Mouse (Mus musculus) c-Kit-positive CD71-negative TER-119-negative erythroid progenitor cells, embryonic 14.5 days (primary cell): ENCODE measurements around the gene Slc2a3.
A peak's percentile ranks its signal among the peaks of the same experiment; 100 is the strongest.
"Not testable (repeated sequence)": the region's sequence is repeated elsewhere in the genome, so short reads cannot be mapped to it uniquely, and the experiment has no call there.

Experiments used
- DNase-seq: peaks from one replicate; pipeline ENCODE4 v3.0.0-alpha.2; 2013; ENCODE audit warnings: low read depth

Slc2a3 gene

GRCm38 (mm10) chr6:122763844-122764445, 37.5 kb downstream of the Slc2a3 start:
- DNase-seq: no peak

- no peak for DNase-seq
These were observed 38.3 kb downstream of the Slc2a3 start for GRCm38 (mm10) chr6:122762952-122763700.

GRCm38 (mm10) chr6:122762480-122762879, 39.0 kb downstream of the Slc2a3 start:
- DNase-seq: no peak

- no peak for DNase-seq
These were observed 39.5 kb downstream of the Slc2a3 start for GRCm38 (mm10) chr6:122761901-122762300.

DNA sequence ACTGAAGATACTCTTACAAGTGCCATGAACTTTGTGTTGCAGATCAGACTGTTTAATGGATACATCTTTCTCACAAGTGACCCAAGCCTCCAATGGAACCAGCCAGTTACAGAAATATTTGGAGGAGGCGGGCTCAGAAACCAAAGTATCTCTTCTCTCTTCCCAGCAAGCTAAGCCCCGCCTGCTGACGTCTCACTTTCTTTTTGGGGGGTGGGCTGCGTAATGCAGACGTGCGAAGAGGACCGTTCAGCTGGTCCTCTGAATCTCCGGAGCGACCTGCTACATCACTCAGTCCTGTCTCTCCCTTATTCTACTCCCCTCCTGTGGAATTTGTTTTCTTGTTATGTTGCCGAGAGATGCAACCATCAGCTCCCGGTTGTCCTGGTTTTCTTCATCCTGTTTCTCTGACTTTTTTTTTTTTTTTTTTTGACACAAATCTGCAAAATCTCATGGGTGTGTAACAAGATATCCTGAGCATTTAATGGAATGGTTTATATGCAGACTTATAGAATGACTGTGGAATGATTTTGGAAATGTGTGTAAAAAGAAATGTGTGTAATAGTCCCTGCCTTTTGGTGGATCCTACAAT, 40.3 kb downstream of the Slc2a3 start:
- DNase-seq: peak; percentile 58

DNA sequence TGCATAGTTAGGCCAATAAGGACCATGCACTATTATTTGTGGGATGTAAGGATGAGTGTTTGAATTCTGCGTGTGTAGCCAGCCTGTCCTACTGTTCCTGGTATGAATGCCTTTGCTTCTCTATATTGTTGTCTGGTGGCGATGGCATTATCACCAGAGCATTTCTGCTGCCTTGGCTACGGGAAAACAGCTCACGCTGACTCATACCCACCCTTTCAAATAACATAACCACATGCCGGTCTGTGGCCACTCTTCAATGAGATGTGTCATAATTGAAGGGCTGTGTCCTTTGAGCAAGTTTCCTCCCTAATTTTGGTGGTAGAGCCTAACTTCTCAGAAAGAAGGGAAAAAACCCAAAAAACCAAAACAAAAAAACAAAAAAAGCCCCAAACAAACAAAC, 42.7 kb downstream of the Slc2a3 start:
- peak; percentile 77 for DNase-seq

DNA sequence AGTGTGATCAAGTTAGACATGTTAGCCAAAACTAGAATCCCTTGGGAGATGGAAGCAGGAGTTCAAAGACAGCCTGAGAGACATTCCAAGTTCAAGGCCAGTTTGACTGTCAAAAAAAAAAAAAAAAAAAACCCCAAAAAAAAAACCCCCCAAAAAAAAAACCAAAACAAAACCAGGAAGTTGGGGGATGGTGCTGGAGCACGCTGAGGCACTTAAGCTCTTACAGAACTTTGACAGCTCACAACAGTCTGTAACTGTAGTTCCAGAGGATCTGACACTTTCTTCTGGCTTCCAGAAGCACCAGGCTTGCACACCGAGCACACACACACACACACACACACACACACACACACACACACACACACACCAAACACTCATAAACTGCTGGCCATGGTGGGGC, 45.5 kb downstream of the Slc2a3 start:
- DNase-seq: no peak

DNA sequence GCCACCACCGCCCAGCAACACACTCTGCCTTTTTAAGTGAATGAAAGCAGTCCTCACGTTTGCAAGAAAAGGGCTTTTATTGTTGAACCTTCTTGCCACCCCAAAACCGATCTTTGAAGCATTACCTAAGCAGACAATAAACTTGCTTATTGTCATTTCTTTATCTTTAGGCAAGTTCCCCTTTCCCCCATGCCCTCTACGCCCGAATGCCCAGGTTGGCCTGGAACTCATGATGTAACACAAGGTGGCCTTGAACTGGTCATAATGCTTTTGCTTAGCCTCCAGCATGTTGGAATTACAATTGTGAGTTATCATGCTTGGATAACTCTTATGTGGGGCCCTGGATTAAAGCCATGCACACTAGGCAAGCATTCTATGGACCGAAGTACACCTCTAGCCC, 50.9 kb downstream of the Slc2a3 start:
- DNase-seq: no peak

GRCm38 (mm10) chr6:122744505-122745249, 56.8 kb downstream of the Slc2a3 start:
- no peak for DNase-seq

DNA sequence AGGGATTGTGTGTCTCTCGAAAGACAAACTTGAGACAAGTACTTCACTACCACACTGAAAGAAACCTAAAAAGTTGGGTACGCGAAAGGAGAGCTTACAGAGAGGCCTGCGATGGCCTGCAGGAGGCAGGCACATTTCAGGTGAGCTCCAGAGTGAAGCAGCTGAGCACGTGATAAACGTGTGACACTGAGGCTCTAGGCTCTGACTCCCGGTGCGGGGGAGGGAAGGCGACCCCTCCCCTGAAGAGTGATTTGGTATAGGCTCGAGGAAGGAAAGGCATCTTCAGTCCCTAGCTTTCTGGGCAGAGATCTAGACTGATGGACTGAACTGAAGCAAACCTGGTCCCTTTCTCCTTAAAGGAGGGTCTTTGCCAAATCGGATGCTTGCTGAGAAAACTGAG, 58.1 kb downstream of the Slc2a3 start:
- no peak for DNase-seq

GRCm38 (mm10) chr6:122742228-122742899, 59.1 kb downstream of the Slc2a3 start:
- DNase-seq: peak; percentile 58

DNA sequence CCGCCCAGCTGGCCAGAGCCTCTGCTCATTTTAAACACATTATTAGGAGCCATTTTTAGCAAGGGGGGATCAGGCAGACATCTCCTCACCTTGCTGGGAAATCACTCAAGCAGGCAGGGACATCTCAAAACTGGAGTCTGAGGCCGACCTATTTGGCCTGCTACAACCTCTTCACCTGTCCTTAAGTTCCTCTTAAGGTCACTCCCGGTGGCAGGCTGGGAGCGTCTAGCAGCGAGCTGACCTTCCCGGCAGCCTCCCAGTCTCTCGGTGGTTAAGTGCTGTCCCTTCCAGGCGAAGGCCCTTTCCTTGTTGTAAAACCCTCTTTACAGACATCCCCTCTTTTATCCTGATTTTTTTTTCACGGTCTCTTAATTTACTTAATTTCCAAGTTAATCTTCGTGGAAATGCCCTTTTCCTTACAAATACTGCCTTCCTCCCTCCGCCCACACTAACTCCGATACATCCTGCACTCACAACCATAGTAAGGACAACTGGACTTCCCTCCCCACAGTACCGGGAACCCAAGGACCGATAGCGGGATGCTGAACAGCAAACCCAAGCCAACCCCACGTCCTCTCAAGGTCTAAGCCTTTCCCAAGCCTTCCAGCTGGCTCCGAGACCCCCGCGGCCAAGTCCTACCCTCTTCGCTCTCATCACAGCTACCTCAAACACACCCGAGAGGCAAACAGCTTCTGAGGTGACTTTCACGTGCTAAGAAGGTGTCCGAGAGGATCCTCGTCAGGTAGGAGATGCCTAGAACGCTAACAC, 59.8 kb downstream of the Slc2a3 start:
- no peak for DNase-seq

DNA sequence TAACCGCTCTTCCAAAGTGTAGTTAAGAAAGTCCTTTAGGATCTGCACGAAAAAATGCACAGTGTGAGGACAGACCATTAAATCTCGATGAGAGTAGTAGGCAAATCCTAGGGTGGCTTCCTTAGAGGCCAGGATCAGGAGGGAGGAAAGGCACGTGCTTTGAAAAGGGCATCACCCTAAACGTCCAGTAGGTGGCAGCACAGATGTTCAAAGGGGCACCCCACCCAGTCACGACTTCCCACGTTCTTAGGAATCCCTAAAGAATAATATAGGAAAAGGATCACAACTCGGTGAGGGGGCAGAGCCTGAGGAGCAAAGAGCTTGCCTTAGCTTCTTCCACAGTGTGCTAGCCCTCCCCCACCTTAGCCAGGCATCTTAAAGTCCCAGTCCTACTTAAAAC, 61.5 kb downstream of the Slc2a3 start:
- DNase-seq: peak; percentile 53

- peak; percentile 43 for DNase-seq
These were observed 81.5 kb downstream of the Slc2a3 start for GRCm38 (mm10) chr6:122719942-122720341.

DNA sequence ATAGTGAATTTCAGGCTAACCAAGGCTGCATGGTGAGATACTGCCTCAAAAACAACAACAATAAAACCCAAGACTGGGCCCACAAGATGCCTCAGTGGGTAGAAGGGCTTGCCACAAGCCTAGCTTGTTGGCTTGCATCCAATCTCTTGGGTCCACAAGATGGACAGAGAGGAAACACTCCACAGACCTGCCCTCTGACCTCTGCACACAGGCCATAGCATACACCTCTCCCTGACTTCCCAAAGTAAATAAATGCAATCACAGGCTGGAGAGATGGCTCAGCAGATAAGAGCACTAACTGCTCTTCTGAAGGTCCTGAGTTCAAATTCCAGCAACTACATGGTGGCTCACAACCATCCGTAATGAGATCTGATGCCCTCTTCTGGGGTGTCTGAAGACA, 83.2 kb downstream of the Slc2a3 start:
- not testable (repeated sequence) for DNase-seq

- DNase-seq: no peak
These were observed 85.6 kb downstream of the Slc2a3 start for GRCm38 (mm10) chr6:122715886-122716285.

- no peak for DNase-seq
These were observed 86.6 kb downstream of the Slc2a3 start for GRCm38 (mm10) chr6:122714707-122715365.

DNA sequence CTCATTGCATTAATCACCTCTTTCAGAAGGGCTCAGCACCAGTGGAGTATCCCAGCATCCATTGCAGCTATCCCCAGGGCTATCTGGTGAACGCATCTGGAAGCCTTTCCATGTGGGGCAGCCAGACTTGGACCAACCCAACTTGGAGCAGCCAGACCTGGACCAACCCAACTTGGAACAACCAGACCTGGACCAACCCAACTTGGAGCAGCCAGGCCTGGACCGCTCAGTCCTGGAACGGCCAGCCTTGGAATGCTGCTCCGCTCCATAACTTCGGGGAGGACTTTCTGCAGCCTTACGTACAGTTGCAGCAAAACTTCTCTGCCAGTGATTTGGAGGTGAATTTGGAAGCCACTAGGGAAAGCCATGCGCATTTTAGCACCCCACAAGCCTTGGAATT, 88.3 kb downstream of the Slc2a3 start:
- DNase-seq: not testable (repeated sequence)

DNA sequence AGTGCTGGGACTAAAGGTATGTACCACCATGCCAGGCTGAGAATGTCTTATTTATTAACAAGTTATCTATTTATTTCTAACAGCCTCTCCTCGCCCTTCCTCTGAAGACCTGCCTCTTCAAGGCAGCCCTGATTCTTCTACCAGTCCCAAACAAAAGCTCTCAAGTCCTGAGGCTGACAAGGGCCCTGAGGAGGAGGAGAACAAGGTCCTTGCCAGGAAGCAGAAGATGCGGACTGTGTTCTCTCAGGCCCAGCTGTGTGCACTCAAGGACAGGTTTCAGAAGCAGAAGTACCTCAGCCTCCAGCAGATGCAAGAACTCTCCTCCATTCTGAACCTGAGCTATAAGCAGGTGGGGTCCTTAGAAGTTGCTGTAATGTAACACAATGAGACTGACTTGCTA, 90.0 kb downstream of the Slc2a3 start:
- no peak for DNase-seq

GRCm38 (mm10) chr6:122708826-122709225, 92.6 kb downstream of the Slc2a3 start:
- no peak for DNase-seq
